Mouse (Mus musculus) forebrain, embryonic 11.5 days (tissue): ENCODE data around the gene Trpv6. TPM values are rescaled to one million over a fixed set of nuclear protein-coding genes. Genes with fewer than 3 reads are reported as not detected.
A peak's percentile ranks its signal among the peaks of the same experiment; 100 is the strongest.

ENCODE experiments used
- ATAC-seq: fragments of 200-750 bp; cut with Nextera tagmentation; replicated peaks from 2 replicates; pipeline ENCODE4 v1.8.0; 2017; ENCODE audit warnings: moderate TSS enrichment; ENCODE audit not compliant: low FRiP score
- DNase-seq: peaks from one replicate; pipeline ENCODE4 v3.0.0-alpha.2; 2017; ENCODE audit warnings: low spot score
- H3K27ac ChIP-seq: fragments of 300-500 bp; sonication (generic); 2 replicates; pipeline ENCODE4 v1.5.1; 2014; ENCODE audit warnings: low read depth, low read length
- H3K27me3 ChIP-seq: fragments of 300-500 bp; sonication (generic); 2 replicates; pipeline ENCODE4 v1.6.1; 2014; ENCODE audit warnings: mild to moderate bottlenecking, low read length, mixed read lengths; ENCODE audit not compliant: control insufficient read depth, insufficient read depth
- H3K36me3 ChIP-seq: fragments of 300-500 bp; sonication (generic); 2 replicates; pipeline ENCODE4 v1.6.1; 2014; ENCODE audit warnings: mild to moderate bottlenecking, low read length, moderate library complexity, mixed read lengths; ENCODE audit not compliant: control insufficient read depth, insufficient read depth
- H3K4me1 ChIP-seq: fragments of 300-500 bp; sonication (generic); replicated peaks from 2 replicates; pipeline ENCODE4 v1.6.1; 2014; ENCODE audit warnings: low read length, mixed read lengths; ENCODE audit not compliant: control insufficient read depth, insufficient read depth
- H3K4me2 ChIP-seq: fragments of 300-500 bp; sonication (generic); 2 replicates; pipeline ENCODE4 v1.6.1; 2014; ENCODE audit warnings: low read depth, mild to moderate bottlenecking, low read length, moderate library complexity, mixed read lengths; ENCODE audit not compliant: severe bottlenecking
- H3K4me3 ChIP-seq: fragments of 300-500 bp; sonication (generic); 2 replicates; pipeline ENCODE4 v1.5.1; 2014; ENCODE audit warnings: low read depth, low read length
- H3K9ac ChIP-seq: fragments of 300-500 bp; sonication (generic); 2 replicates; pipeline ENCODE4 v1.6.1; 2014; ENCODE audit warnings: low read length
- H3K9me3 ChIP-seq: fragments of 300-500 bp; sonication (generic); 2 replicates; pipeline ENCODE4 v1.6.1; 2016; ENCODE audit warnings: low read length, mixed read lengths; ENCODE audit not compliant: control insufficient read depth
- WGBS: fragments of 180-500 bp; shearing (Covaris S2); extraction: QIAGEN DNeasy Blood & Tissue Kit; methylation state at CpG from one replicate; pipeline ENCODE4 v1.1.7; 2014; 5-methylcytosine and 5-hydroxymethylcytosine counted together
- polyA plus RNA-seq: library from polyadenylated mRNA; unstranded; fragments of >200 nt; fragmentation: Nextera tagmentation; extraction: Ambion mirVana; gene quantifications from 2 replicates; pipeline ENCODE4 v1.2.1, GENCODE M21; 2014

Gene Trpv6
- polyA plus RNA-seq, 1 experiment from 2014 or later: 0.27 TPM

GRCm38 (mm10) chr6:41606214-41606613, 30.0 kb downstream of the Trpv6 start:
- ATAC-seq: 0 out of 2 replicates have a peak, but pooled peaks have one; percentile 1
- DNase-seq: no peak
- no peaks in the 10 kb centered on the region for H3K27me3 ChIP-seq
- no peaks in the 10 kb centered on the region for H3K36me3 ChIP-seq
- H3K9me3 ChIP-seq: no peaks in the 10 kb centered on the region
- peak overlapping the region; percentile 66 for H3K4me3 ChIP-seq
- peaks cover 2% of the 10 kb centered on the region; the same call in 1 of the 2 replicates for H3K4me1 ChIP-seq
- no peak overlapping the region for H3K27ac ChIP-seq
- WGBS: 4% methylated on average over 4 of the region's 4 CpGs
- peak overlapping the region; percentile 87 for H3K4me2 ChIP-seq
- H3K9ac ChIP-seq: peak overlapping the region; percentile 81

GRCm38 (mm10) chr6:41605794-41606104, 30.5 kb downstream of the Trpv6 start:
- H3K9ac ChIP-seq: peak overlapping the region; percentile 81
- H3K4me2 ChIP-seq: peak overlapping the region; percentile 87
- H3K36me3 ChIP-seq: no peaks in the 10 kb centered on the region
- H3K27me3 ChIP-seq: no peaks in the 10 kb centered on the region
- ATAC-seq: peak; percentile 47
- peaks cover 2% of the 10 kb centered on the region; the same call in 1 of the 2 replicates for H3K4me1 ChIP-seq
- H3K9me3 ChIP-seq: no peaks in the 10 kb centered on the region
- 0% methylated on average over 7 of the region's 7 CpGs for WGBS
- no peak overlapping the region for H3K27ac ChIP-seq
- DNase-seq: no peak
- peak overlapping the region; percentile 66 for H3K4me3 ChIP-seq

- no peaks in the 10 kb centered on the region for H3K36me3 ChIP-seq
- peak within 1 kb of the TSS; percentile 87 for H3K4me2 ChIP-seq
- WGBS: under 1% methylated on average over 67 of the region's 68 CpGs
- peak; percentile 96 for ATAC-seq
- H3K9ac ChIP-seq: peak within 1 kb of the TSS; percentile 81
- H3K9me3 ChIP-seq: no peaks in the 10 kb centered on the region
- peak within 1 kb of the TSS; percentile 66 for H3K4me3 ChIP-seq
- DNase-seq: peak; percentile 91
- H3K4me1 ChIP-seq: peaks cover 2% of the 10 kb centered on the region; the same call in 1 of the 2 replicates
- H3K27ac ChIP-seq: peak within 1 kb of the TSS; percentile 76
- no peaks in the 10 kb centered on the region for H3K27me3 ChIP-seq
Observed at GRCm38 (mm10) chr6:41605061-41605793, 31.0 kb downstream of the Trpv6 start, which contains the start of gene Ephb6. Gene Ephb6 (plus strand): TSS chr6:41605482.

- Histone ChIP-seq H3K36me3 (no peaks in the 10 kb centered on the region), H3K27me3 (no peaks in the 10 kb centered on the region), H3K4me1 (peaks cover 2% of the 10 kb centered on the region; the same call in 1 of the 2 replicates), H3K9me3 (no peaks in the 10 kb centered on the region), H3K4me3 (peak overlapping the region; percentile 66), H3K27ac (peak overlapping the region; percentile 76), H3K9ac (peak overlapping the region; percentile 81), H3K4me2 (peak overlapping the region; percentile 87)
- ATAC-seq (peak; percentile 74), DNase-seq (peak; percentile 80)
- WGBS: under 1% methylated on average over 22 of the region's 23 CpGs
Observed at GRCm38 (mm10) chr6:41604401-41605050, 31.7 kb downstream of the Trpv6 start.

- Histone ChIP-seq H3K27me3 (no peaks in the 10 kb centered on the region), H3K36me3 (no peaks in the 10 kb centered on the region), H3K9me3 (no peaks in the 10 kb centered on the region), H3K9ac (no peak overlapping the region), H3K4me1 (no peaks in the 10 kb centered on the region), H3K27ac (no peak overlapping the region), H3K4me3 (no peak overlapping the region), H3K4me2 (no peak overlapping the region)
- 86% methylated on average over 1 of the region's 1 CpGs for WGBS
- ATAC-seq (no peak), DNase-seq (no peak)
Observed at GRCm38 (mm10) chr6:41582189-41582588, 54.0 kb downstream of the Trpv6 start.

GRCm38 (mm10) chr6:41581295-41581694, 54.9 kb downstream of the Trpv6 start:
- Histone ChIP-seq H3K36me3 (no peaks in the 10 kb centered on the region), H3K9me3 (no peaks in the 10 kb centered on the region), H3K9ac (no peak overlapping the region), H3K4me3 (no peak overlapping the region), H3K27ac (no peak overlapping the region), H3K4me1 (no peaks in the 10 kb centered on the region), H3K4me2 (no peak overlapping the region), H3K27me3 (no peaks in the 10 kb centered on the region)
- no peak for ATAC-seq
- 65% methylated on average over 7 of the region's 7 CpGs for WGBS
- DNase-seq: no peak

- Histone ChIP-seq H3K9me3 (no peaks in the 10 kb centered on the region), H3K27me3 (no peaks in the 10 kb centered on the region), H3K9ac (no peak overlapping the region), H3K4me2 (no peak overlapping the region), H3K36me3 (no peaks in the 10 kb centered on the region), H3K4me3 (no peak overlapping the region), H3K4me1 (no peaks in the 10 kb centered on the region), H3K27ac (no peak overlapping the region)
- DNase-seq (no peak), ATAC-seq (no peak)
- 50% methylated on average over 5 of the region's 5 CpGs for WGBS
Observed at GRCm38 (mm10) chr6:41577297-41577696, 58.9 kb downstream of the Trpv6 start.

- 60% methylated on average over 5 of the region's 5 CpGs for WGBS
- no peak for DNase-seq
- H3K36me3 ChIP-seq: no peaks in the 10 kb centered on the region
Observed at GRCm38 (mm10) chr6:41576526-41577097, 59.6 kb downstream of the Trpv6 start.

More at GRCm38 (mm10) chr6:41576526-41577097, 59.6 kb downstream of the Trpv6 start:
- Histone ChIP-seq H3K4me3 (no peak overlapping the region), H3K9ac (no peak overlapping the region), H3K9me3 (no peaks in the 10 kb centered on the region), H3K4me1 (no peaks in the 10 kb centered on the region), H3K27me3 (no peaks in the 10 kb centered on the region), H3K27ac (no peak overlapping the region), H3K4me2 (no peak overlapping the region)
- no peak for ATAC-seq
